Mouse (Mus musculus) heart, adult 9 months (tissue): ENCODE measurements at regions not wholly inside any gene's neighbourhood (a gene's known extent, or its start where the extent isn't known, plus 50 kb on each side); places are given as distances from the start of the nearest gene placed in this dataset.

Experiments used
- DNase-seq, 2 experiments: peaks; one replicate each; pipeline ENCODE4 v3.0.0; 2022; ENCODE audit warnings: low spot score in 2 of 2

DNA sequence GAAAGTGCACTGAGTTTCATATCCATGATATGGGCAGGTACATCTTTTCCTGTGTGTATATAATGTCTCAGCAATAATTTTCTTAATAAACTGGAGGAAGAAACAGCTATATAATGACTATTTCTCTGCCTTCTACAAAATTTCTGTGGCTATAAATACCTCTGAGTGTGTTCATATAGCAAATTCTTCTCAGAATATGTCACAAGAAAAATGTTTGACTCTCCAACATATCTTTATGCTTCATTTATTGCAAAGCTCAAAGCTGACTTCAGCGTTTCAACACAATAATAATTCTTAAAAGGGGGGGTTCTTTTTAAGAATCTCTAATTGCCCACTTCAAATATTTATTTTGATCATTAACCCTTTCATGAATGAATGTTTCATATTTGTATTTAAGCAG, 310.0 kb upstream of the Paip1 start:
- DNase-seq: no peak

DNA sequence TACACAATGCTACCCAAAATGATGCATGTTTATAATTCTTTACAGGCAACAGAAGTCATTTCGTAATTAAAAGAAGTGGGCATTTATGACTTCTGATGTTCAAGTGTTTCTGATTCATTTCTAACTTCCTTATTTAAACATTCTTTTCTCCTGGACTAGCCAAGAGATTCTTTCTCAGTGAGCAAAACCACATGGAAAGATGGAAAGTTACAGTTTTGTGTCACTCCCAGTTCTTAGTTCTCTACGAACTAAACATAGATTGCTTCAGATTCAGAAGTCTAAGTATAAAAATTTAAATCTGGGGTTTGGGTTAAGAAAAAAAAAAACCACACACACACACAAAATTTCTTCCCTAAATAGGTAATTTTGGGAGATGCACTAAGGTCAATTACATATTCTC, 288.0 kb upstream of the Paip1 start:
- DNase-seq: no peak

GRCm38 (mm10) chr13:119143351-119143750, 285.1 kb upstream of the Paip1 start:
- DNase-seq: no peak

- DNase-seq: no peak
Measured at GRCm38 (mm10) chr13:119145713-119146112, 282.7 kb upstream of the Paip1 start.

- DNase-seq: no peak
Measured at GRCm38 (mm10) chr13:119147701-119148100, 280.7 kb upstream of the Paip1 start.

GRCm38 (mm10) chr13:119149141-119149540, 279.3 kb upstream of the Paip1 start:
- DNase-seq: no peak

GRCm38 (mm10) chr13:119150847-119151548, 277.4 kb upstream of the Paip1 start:
- no peak for DNase-seq

- peak; percentile 11 to 23 for DNase-seq
Measured at GRCm38 (mm10) chr13:119177753-119178152, 250.6 kb upstream of the Paip1 start.

DNA sequence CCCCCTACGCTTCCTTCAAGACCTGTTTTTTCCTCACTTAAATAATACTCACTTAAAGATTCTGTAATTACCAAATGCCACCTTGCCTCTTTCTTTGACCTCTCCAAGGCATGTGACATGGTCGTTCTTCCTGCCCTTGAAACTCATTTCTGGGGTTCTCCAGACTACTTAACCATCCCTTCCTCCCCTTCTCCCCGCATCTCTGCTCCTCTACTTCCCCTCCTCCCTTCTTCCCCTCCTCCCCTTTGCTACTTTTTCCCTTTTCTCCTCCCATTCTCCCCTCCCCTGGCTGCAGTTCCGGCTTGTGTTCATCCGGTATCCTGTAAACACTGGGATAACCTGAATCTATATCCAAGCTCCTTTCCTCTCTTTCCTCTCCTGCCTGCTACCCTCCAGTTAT, 250.2 kb upstream of the Paip1 start:
- no peak for DNase-seq

GRCm38 (mm10) chr13:119179157-119179920, 249.1 kb upstream of the Paip1 start:
- no peak for DNase-seq

GRCm38 (mm10) chr13:119184322-119184877, 244.0 kb upstream of the Paip1 start:
- no peak for DNase-seq

DNA sequence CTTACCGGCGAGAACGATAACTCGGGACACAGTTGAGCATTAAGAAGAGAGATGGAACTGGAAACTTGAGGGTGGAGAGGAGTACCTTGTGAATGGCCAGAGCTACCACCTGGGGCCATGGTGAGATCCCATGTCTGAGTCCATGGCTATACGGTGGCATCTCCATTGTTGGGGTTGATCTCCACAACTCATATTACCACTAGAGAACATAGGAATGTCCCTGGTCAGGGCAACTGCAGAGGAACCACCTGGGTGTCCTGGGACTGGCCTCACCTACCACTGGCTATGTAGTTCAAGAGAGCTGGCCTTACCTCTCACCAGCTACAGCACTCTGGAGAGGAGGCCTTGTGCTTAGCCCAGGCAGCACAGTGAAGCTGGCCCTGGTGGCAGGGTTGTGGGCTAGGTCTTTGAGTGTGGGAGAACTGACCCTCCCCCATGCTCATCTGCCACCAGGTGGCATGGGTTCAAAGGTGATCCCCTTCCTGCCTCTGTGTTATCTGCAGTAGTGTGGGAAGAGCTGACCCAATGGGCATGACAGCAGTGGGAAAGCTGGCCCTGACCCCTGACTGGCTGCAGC, 242.7 kb upstream of the Paip1 start:
- DNase-seq: no peak

DNA sequence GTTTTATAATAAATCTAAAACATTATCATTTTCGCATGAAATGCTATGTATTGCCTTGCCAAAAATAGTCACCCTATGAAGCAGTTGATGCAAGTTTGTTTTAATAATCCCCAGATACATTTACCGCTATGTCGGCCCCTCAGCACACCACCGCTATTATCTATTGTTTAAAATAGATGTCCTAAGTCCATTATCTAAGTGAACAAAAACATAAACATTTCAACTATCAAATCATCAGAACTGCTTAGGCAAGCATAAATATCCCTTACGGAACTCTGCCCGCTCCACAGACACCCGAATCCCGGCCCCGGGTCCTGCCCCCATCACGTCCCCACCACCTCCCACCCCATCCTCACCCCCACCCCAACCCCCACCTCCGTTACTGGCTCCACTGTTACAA, 196.8 kb upstream of the Paip1 start:
- no peak for DNase-seq

GRCm38 (mm10) chr13:119232100-119233029, 196.0 kb upstream of the Paip1 start:
- DNase-seq: no peak

DNA sequence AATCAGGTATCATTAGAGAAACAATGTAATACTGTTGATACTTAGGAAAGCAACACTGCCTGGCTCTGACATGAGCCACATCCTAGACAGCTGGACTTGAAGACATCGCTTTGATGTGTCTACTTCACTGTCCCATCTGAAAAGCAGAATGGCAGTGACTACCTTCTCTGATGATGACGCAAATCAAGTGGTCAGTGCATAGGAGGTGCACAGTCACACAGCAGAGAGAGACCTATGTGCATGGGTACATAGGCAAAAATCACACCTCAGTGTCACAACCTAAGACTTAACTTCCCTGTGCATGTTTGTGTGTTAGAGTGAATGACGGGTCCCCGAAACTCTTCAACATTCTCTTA, 195.4 kb upstream of the Paip1 start:
- no peak for DNase-seq

DNA sequence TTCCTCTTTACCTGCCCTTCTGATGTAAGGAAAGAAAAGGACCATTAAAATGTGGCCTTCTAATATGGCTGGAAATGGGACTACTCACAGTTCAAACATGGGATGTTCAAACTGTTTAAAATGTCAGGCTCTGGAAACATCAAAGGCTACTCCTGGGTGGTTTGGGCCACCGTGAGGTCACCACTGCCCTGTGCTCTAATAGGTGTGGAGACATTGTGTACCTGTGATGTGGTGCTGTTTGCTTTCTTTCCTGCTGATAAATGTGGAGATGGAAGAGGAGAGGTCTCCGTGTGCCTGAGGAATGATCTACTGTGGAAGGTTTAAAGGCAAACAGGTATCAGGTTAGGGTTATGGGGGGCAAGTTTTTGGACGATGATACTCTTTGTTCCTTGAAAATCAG, 194.5 kb upstream of the Paip1 start:
- no peak for DNase-seq

- no peak for DNase-seq
Measured at GRCm38 (mm10) chr13:119242358-119242757, 186.0 kb upstream of the Paip1 start.

DNA sequence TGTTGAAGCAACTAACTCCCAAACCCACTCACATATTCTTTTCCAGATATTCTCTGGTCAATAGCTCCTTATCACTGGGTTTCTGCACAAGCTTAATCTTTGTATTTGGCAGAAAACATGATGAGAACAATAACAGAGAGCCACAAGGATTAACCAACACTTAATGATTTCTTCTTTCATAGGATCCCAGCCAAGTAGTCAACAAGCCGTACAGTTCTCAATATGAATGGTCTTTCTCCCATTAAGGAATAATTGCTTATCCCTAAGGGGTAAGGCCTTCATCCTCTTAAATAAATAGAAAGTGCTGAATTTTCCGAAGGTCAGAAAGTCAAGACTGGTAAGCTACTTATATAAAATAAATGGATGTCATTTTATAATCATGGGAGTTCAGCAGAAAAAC, 181.3 kb upstream of the Paip1 start:
- DNase-seq: no peak

DNA sequence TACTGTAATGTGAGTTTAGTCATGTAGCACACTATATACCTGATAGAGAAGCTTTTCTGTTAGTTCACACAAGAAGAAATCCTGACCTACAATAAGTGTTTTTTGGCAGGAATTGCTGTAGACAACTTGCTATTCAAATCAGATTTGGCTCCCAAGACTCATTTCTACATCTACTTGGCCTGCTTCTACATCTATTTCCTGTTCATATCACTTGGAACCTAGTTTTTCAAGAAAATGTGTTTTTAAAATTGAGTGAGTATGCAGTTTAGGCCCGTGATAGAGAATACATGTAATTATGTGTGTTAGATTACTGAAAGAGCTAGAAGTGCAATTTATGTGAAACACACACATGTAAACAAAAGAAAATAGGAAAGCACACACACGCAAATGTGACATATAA, 176.4 kb upstream of the Paip1 start:
- no peak for DNase-seq

DNA sequence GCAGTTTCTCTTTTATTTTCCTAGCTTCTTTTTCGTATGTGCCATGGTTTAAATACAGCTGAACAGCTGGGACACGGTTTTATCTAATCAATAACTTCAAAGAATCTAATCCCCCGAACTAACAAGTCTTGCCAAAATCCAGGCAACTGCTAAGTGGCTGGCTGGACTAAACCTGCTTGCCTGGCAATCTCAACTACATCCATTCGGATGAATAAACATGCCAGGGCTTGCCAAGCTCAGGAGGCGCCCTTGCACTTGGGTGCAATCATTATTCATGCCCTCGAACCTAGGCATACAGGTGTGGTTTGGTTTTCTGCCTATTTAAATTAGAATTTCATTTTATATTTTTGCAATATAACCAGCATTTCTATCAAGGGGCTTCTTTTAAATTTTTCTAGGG, 172.1 kb upstream of the Paip1 start:
- DNase-seq: no peak

DNA sequence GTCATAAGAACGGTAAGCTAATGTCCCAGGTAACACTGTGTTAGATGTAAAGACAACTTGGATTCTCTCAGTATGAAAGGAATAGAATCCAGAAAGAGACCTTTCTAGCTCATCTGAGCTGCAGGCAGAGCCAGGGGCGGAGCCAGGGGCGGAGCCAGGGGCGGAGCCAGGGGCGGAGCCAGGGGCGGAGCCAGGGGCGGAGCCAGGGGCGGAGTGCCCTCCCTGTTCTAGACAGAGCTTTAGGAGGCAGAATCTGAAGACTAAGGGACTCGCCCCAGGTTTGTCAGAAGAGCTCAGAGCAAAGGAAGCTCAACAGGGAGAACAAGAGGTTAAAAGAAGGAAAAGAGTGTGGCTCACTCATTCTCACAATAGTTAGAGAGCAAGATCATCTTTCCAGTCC, 169.9 kb upstream of the Paip1 start:
- DNase-seq: no peak

GRCm38 (mm10) chr13:119263561-119263960, 164.8 kb upstream of the Paip1 start:
- no peak for DNase-seq
